Mouse (Mus musculus): ENCODE data around the gene Cables2. TPM values are rescaled to one million over a fixed set of nuclear protein-coding genes. Genes with fewer than 3 reads are reported as not detected.

Cables2 gene
- total RNA-seq, 2 experiments from 2014 or later: 13.0 to 13.8 TPM

DNA sequence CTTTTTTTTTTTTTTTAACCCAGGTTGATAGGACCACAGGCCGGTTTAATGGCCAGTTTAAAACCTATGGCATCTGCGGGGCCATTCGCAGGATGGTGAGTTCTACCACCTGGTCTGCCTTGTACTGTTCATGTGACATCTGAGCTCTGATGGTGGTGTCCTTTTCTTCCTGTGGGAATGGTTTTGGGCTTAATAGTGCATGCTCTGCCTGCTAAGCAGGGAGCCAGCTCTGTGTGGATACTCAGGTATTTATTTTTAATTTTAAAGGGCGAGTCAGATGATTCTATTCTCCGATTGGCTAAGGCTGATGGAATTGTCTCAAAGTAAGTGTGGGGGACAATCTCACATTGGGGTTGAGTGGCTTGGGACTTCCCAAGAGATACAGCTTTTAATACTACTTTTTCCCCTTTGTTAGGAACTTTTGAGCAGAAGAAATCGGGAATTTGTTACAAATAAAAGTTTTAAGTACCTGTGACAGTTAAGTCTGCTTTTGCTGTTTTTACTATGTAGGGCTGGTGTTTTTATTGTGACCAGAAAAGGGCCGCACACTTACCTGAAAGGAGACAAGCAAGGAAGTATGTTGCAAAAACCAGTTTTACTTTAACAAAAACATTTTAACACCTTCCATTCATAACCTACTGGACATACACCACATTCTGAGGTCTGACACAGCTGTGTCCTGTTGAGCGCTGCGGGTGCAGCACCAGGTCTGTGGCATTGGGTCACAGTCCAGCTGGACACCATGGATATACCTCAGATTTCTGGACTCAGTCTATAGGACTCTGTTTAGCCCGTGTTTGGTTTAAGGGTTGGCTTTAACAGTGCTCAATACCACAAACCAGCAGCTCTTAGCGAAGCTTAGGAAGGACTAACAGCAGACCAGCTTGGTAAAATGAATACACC is 15.1 kb downstream of the Cables2 start:
- intact Hi-C loops (cut with DNase I): no loop called here
- DNase-seq (ENCODE audit: low spot score): no peak

DNA sequence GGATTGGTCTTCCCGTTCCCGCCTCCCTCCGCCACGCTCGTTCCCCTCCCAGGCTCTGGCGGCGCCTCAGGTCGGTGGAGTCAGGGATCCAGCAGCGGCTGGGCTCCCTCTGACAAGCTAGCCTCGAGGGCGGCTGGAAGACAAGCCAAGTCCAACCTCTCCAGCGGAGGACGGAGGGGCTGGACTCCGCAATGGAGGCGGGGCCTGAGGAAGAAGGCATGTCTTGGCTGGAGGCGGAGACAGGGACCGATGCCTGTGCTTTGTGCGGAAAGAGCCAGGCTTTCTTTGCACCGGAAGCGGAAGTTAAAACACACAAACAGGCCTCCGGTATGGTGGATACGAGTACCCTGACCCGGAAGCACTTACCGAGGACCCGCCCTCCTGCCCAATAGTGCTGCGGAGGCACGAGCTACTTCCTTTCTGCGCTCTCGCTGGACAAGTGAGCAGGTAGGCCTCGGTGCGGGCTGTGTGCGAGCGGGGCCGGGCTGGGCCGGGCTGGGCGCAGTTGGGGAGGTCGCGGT is 16.2 kb downstream of the Cables2 start, which contains the start of gene Rps21:
TSS of gene Rps21 (plus strand) at position 377 of the 521 bp plus-strand sequence.
- peak; percentile 98 for DNase-seq (ENCODE audit: low spot score)
- intact Hi-C loops (cut with DNase I): no loop called here

DNA sequence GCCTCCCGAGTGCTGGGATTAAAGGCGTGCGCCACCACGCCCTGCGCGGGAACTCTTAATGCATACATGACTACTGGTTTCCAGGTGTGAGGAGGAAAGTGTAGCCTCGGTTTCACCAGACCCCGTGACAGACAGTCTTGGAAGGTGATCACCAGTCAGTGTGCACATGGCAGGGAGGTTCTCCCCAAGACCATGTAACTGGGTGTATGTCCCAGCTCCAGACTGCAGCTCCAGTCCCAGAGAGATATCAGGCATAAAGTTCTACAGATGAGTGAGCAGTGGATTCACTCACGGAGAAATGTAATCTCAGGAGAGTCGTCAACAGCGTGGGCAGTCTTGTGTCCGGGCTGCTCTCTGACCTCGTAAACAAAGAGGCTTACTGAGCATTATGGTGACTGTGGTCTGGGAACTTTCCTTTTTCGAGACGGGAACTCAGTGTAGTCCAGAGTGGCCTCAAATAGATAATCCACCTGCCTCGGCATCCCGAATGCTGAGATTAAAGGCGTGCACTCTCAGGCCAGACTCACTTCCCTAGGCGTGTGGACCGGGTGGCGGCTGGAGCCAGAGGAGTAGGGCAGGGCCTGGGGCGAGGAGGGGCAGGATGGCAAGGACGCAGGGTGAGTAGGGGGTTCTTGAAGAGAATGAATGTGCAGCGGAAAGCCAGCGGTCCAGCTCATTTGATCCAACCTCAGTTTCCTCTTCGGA is 16.8 kb downstream of the Cables2 start:
- intact Hi-C loops (cut with DNase I): no loop called here
- no peak for DNase-seq (ENCODE audit: low spot score)

DNA sequence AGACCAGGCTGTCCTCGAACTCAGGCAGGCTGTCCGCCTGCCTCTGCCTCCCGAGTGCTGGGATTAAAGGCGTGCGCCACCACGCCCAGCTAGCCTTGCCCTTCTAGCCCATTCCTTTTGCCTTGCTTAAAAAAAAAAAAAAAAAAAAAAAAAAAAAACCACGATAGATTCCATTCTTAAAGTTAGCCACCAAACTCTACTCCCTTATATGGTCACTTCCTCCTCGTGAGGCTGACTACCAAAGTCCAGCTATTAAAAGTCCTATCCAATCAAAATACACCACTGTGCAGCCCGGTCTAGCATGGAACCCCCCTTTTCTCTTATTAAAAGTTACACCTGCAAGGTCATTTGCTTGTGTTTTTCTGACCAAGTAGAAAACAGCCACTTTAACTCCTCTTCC is 17.6 kb downstream of the Cables2 start:
- DNase-seq (ENCODE audit: low spot score): no peak
- intact Hi-C loops (cut with DNase I): no loop called here

DNA sequence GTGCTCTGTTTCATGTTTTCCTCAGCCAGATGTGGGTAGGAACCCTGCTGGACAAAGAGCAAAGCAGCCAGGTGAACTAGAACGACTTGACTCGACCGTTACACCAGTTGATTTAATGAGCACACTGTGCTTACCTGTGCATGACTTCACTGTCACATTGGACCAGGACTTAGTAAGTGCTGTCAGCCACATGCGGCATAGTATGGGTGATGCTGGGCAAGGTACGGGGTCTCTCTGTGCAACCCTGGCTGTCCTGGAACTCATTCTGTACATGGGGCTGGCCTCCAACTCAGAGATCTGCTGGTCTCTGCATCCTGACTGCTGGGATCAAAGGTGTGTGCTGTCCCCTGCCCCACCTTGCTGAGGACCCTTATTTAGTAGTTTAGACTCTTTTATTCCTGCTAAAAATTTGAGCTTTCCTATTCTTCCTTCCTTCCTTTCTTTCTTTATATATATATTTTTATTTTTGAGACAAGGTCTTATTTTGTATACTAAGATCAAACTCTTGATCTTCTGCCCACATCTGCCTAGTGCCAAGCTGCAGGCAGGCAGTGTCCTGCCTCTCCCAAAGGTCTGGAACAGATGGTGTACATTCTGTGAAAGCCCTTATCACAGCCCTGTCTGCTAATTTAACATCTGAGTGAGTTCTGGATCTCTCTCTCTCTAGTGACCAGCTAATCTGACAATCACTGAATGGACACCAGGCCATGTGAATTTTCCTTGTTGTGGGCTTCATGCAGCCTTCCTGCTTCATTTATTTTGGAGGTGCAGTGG is 18.7 kb downstream of the Cables2 start:
- DNase-seq (ENCODE audit: low spot score): no peak
- intact Hi-C loops (cut with DNase I): loop anchor here (5.0 kb wide), 1 partner anchor 137 kb away; the partner anchor contains the start of gene Osbpl2

DNA sequence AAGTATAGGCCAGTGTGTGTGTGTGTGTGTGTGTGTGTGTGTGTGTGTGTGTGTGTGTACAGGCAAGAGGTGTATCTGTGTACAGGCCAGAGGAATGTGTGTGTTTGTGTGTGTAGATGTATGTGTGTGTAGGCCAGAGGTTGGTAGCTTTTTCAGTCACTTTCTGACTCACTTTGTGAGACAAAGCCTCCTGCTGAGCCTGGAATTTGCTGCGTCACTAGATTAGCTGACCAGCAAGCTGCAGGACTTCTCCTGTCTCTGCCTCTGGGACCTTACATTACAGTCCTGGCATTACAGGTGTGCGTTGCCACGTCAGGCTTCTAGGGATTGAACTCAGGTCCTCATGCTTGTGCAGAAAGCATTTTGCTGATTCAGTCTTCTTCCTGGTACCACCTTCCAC is 21.5 kb downstream of the Cables2 start:
- intact Hi-C loops (cut with DNase I): loop anchor here (1.0 to 5.0 kb wide), 4 partner anchors 23 to 135 kb away; partner anchors contain the start of genes Adrm1 and Osbpl2
- DNase-seq (ENCODE audit: low spot score): no peak

DNA sequence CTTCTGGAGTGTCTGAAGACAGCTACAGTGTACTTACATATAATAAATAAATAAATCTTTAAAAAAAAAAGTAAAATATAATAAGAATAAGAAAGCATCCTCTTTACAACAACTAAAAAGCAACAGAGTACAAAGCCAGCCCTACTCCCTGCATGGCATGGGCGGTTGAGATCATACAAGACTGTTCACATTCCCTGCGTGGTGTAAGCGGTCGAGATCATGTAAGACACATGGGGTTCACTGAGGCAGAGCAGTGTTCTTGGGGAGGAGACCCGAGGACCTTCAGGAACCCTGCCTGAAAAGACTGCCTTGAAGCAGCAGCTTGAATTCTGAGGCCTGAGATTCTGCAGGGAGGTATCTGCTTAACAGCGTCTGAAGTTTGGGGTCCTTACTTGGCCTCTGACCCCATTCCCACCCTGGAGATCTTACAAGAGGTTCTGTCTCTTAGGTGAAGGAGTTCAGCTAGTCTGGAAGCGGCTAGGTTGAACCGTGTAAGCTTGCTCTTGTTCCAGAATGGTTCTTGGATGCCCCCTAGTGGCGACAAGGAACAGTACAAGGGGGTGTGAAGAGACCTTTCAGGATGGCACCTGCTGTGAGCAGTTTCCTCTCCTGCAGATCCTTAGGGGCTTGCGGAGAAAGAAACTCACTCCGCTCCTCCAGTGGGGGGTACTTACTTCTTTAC is 22.2 kb downstream of the Cables2 start:
- DNase-seq (ENCODE audit: low spot score): peak; percentile 53
- intact Hi-C loops (cut with DNase I): loop anchor here (1.0 to 5.0 kb wide), 4 partner anchors 22 to 134 kb away; partner anchors contain the start of genes Adrm1 and Osbpl2

DNA sequence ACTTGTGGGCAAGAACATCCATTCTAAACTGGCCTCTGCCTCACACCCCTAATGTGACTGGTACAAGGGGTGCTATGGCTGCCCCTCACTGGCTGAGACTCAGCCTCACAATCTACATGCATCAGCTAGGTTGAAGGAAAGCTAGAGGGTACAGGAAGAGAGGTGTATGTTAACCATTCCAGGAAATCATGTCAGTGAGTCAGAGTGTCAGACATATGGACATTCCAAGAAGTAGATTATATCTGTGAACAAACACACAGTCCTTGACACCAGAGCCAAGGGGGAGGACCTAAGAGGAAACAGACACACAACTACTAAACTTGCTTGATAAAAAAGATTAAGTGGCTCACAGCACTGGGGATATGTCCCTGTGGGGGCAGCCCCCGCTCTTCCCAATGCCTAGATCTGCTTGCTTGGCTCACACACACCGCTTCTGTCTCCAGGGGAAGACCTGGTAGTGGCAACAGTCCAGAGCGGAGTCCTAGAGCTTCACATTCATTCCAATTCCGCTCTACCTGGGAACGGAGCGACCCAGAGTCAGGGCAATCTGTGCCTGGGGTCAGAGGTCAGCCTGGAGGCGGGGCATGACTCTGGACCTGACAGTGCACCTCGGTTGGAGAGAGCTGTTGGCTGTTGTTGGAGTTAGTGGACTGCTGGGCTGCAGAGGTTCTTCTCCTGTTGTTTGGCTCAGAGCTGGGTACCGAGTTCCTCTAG is 24.2 kb downstream of the Cables2 start:
- no peak for DNase-seq (ENCODE audit: low spot score)
- intact Hi-C loops (cut with DNase I): no loop called here

DNA sequence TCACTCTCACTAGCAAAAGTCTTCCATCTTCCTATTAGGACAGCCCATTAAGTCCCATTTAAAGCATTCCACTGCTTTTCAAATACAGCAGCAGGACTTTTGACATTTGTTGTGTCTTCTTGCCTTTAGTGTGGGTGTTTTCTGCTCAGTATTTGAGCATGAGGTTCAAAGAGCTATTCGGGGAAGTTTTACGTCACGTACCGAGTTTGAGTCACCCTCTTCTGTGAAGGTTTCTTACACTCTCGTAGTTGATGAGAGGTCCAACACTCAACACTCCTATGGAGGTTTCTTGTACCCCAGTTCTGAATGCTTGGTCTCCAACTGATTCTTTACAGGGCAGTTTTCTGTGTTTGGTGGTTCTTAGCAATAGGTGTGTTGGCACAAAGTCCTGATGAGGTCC is 25.4 kb downstream of the Cables2 start:
- no peak for DNase-seq (ENCODE audit: low spot score)
- intact Hi-C loops (cut with DNase I): no loop called here

DNA sequence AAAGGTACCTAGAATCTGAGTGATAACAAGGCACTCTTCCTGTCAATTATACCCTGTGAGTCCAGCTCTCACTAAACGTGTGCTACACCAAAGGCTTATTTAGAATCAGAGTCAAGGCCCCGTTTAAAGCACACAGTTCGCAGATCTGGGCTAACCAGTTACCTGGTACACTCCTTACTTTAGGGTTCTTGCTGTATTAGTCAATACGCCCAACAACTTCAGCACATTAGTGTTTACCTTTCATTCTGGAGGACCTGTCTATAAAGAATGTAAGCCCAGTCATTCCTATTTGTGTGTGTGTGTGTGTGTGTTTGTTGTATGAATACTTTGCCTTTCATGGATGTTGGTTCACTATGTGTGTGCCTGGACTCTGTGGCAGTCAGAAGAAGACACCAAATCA is 30.2 kb downstream of the Cables2 start:
- DNase-seq (ENCODE audit: low spot score): no peak
- intact Hi-C loops (cut with DNase I): no loop called here

DNA sequence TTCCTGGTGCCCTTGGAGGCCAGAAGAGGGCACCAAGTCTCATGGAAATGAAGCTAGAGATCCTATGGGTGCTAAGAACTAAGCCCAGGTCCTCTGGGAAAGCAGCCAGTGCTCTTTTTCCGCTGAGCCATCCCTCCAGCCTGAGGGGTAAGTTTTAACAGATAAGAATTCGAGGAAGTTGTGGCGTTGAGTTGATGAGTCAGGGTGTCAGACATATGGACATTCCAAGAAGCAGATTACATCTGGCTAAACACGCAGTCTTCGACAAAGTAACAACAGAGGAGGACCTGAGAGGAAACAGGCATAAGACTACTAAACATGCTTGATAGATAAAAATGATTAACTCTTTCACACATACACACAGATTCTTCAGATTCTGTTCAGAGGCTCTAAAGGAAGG is 34.7 kb downstream of the Cables2 start:
- intact Hi-C loops (cut with DNase I): no loop called here
- DNase-seq (ENCODE audit: low spot score): no peak

DNA sequence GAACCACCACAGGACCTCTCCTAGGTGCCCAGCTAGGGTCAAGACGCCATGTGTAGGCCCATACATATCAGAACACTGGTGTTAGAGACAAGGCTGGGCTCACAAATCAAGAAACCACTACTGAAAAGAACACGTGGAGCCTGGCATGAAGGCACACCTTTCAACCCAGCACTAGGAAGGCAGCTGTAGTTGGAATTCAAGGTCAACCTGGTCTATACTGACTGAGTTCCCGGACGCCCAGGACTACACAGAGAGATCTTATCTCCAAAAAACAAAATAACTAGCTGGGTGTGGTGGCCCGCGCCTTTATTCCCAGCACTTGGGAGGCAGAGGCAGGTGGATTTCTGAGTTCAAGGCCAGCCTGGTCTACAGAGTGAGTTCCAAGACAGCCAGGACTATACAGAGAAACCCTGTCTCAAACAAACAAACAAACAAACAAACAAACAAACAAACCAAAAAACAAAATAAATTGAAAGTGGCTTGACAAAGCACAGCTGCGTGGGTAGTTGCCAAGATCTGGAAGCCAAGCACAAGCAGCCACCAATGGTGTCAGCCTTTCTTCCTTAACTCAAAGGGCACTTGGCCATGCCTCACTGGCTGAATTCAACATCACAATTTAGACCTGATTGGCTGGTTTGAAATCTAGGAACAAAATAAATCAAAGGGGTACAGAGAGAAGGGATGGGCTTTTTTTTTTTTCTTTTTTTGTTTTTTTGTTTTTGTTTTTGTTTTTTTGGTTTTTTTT is 35.5 kb downstream of the Cables2 start:
- intact Hi-C loops (cut with DNase I): no loop called here

DNA sequence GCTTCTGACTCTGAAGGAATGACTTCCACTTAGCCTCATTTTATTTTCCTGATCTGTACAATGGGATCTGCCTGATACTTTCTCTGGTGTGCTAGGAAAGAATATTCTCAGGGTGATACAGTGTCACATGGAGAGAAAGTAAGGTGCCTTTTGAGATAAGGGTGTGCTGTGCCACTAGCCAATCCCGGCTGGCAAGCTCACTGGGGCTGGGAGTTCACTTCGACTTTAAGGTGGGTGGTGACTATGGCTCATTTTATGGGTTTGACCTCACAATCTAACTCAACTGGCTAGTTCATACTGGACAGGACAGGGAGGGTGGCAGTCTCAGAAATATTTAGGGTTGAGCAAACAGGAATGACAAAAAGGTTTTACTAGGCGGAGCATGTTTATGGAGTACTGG is 36.4 kb downstream of the Cables2 start:
- DNase-seq (ENCODE audit: low spot score): no peak
- intact Hi-C loops (cut with DNase I): no loop called here

More for the DNA sequence above, 35.5 kb downstream of the Cables2 start:
- DNase-seq (ENCODE audit: low spot score): no peak

DNA sequence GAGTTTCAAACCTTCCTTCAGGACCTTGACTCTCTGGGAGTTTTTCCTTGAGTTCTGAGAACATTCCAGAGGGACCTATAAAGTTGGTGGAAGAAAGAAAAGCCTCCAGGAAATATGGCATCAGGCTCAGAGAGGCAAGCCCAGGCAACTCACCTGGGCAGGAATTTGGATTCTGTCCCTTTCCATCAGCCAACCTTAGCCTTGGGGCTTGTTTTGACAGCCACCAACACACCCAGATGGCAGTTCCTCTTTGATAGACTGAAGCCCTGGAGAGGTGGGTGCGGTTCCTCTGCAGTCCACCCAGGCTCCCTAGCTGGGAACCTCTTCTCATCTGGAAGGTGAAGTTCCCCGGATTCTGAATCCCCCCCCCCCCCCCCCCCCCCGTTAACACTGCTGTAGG is 36.8 kb downstream of the Cables2 start:
- intact Hi-C loops (cut with DNase I): no loop called here
- DNase-seq (ENCODE audit: low spot score): no peak

DNA sequence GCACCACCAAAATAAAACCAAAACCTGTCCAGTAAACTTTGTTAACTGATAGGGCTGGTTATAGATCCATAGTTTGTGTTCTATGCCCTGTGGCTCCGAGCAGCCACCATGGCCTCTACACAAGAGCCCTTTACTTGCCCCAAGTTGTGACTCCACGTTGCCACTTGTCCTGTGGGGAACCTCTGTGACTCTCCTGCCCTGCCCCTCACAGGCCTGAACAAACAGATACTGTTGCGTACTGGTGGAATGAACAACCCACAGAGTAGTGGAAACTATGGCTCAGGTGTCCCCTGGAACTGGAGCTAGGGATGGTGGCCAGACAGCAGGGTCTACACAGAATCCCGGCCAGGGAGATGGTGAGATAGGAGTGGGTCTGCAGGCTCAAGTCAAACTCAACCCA is 37.5 kb downstream of the Cables2 start:
- intact Hi-C loops (cut with DNase I): no loop called here
- no peak for DNase-seq (ENCODE audit: low spot score)

DNA sequence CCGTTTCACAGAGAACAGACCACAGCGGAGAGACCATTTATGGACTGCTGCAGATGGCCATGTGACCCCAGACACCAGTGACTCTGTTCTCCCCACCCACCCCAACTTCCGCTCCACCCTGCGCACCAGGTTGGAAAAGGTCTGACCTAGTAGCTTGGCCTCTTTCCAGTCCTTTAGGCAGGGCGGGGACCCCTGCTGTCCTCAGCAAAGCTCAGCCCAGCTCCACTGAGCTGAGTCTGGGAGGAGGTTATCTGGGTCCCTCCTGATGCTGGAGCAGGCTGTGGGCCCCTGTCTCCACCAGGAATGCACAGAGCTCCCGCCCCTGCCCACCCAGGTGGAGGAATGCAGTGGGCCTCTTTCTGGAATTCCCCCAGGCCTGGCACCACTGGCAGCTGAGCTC is 38.3 kb downstream of the Cables2 start:
- intact Hi-C loops (cut with DNase I): no loop called here
- DNase-seq (ENCODE audit: low spot score): no peak

DNA sequence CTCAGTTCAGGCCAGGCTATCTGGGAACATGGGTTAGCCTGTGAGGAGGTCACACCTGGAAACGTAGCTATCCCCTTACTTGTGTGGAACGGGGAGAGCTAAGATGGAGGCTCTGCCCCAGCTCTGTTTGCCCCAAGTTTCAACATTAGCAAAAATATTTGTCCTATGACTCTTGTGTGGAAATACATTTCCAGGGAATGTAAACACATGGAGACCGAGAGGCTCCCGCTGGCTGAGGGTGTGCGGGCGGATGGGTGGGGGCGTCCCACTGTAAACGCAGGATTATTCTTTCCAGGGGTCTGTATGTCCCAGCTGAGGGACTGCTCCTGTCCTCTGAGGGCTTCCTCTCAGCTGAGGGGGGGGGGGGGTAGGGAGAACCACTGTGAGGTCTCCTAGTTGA is 38.9 kb downstream of the Cables2 start:
- no peak for DNase-seq (ENCODE audit: low spot score)
- intact Hi-C loops (cut with DNase I): no loop called here
